Comparison of ENCODE assay signal across 26 mouse cellular contexts in genomic region chr6:128643999-128644398, GRCm38 (mm10). TPM values are rescaled to one million over a fixed set of nuclear protein-coding genes. Genes with fewer than 3 reads are reported as not detected.
DNase-seq lines count a peak whose midpoint lies in the region; ATAC-seq and TF ChIP-seq lines count a peak whose summit lies in the region.
"Had no signal": no experiment of that assay in that cellular context is flagged by ENCODE, and none has a peak within 500 bp of the region (broad histone marks: within the 10 kb centered on the region; RNA-seq: fewer than 3 reads in every experiment).

No protein-coding gene starts in this region.

- 45% methylated on average over 2 of the region's 2 CpGs for WGBS in liver, postnatal 0 days (ENCODE audit: insufficient replicate concordance)
- WGBS in liver, embryonic 12.5 days (ENCODE audit: insufficient replicate concordance) = 43% methylated on average over 2 of the region's 2 CpGs
- 70% methylated on average over 2 of the region's 2 CpGs for WGBS in small intestine, adult 2 months

- H3K4me2 ChIP-seq in liver, postnatal 0 days (ENCODE audit: low read depth, low read length) = no peak overlapping the region
- no peak overlapping the region for H3K4me2 ChIP-seq in liver, embryonic 12.5 days
- H3K4me2 ChIP-seq: embryonic facial prominence, embryonic 15.5 days; heart, embryonic 12.5 days had no signal

- no peak for ATAC-seq in liver, postnatal 0 days
- ATAC-seq in liver, embryonic 12.5 days = no peak
- ATAC-seq: forebrain, embryonic 14.5 days; hindbrain, embryonic 16.5 days; inflammation-experienced regulatory T-cells, adult 6 months had no signal

- H3K4me1 ChIP-seq in liver, postnatal 0 days (ENCODE audit: insufficient read depth) = peaks cover 2% of the 10 kb centered on the region; the same call in 1 of the 2 replicates
- H3K4me1 ChIP-seq in liver, embryonic 12.5 days = peaks cover 4% of the 10 kb centered on the region; the same call in 1 of the 2 replicates
- H3K4me1 ChIP-seq in small intestine, adult 2 months (ENCODE audit: control insufficient read depth, insufficient read depth, insufficient read length, low read length) = peaks cover 29% of the 10 kb centered on the region; the same call in 1 of the 2 replicates
- H3K4me1 ChIP-seq: embryonic facial prominence, embryonic 15.5 days; forebrain, embryonic 10.5 days had no signal

- no peak overlapping the region for H3K9ac ChIP-seq in liver, postnatal 0 days (replicated peaks)
- no peak overlapping the region for H3K9ac ChIP-seq in liver, embryonic 12.5 days
- H3K9ac ChIP-seq: embryonic facial prominence, embryonic 15.5 days; heart, embryonic 12.5 days had no signal

- TF ChIP-seq POLR2A in small intestine, adult 2 months (IDR thresholded peaks at IDR 0.05; ENCODE audit: low read depth, low read length) = no peak

- H3K9me3 ChIP-seq in liver, postnatal 0 days (ENCODE audit: low read length) = no peaks in the 10 kb centered on the region
- 0 out of 2 replicates have a peak, but pooled peaks cover 3% of the 10 kb centered on the region for H3K9me3 ChIP-seq in liver, embryonic 12.5 days (replicated peaks)
- H3K9me3 ChIP-seq: embryonic facial prominence, embryonic 15.5 days; forebrain, embryonic 10.5 days; heart, embryonic 12.5 days had no signal

- H3K36me3 ChIP-seq in liver, postnatal 0 days (replicated peaks; ENCODE audit: insufficient read depth, low read length) = no peaks in the 10 kb centered on the region
- H3K36me3 ChIP-seq in liver, embryonic 12.5 days = no peaks in the 10 kb centered on the region
- H3K36me3 ChIP-seq in small intestine, adult 2 months (ENCODE audit: control insufficient read depth, insufficient read depth, low read length) = no peaks in the 10 kb centered on the region
- H3K36me3 ChIP-seq: embryonic facial prominence, embryonic 15.5 days; forebrain, embryonic 10.5 days; heart, embryonic 12.5 days had no signal

- H3K27me3 ChIP-seq in liver, postnatal 0 days (ENCODE audit: insufficient read depth, low read length) = no peaks in the 10 kb centered on the region
- no peaks in the 10 kb centered on the region for H3K27me3 ChIP-seq in liver, embryonic 12.5 days (replicated peaks)
- no peaks in the 10 kb centered on the region for H3K27me3 ChIP-seq in small intestine, adult 2 months (ENCODE audit: control insufficient read depth, insufficient read depth, low read length)
- H3K27me3 ChIP-seq: embryonic facial prominence, embryonic 15.5 days; heart, embryonic 12.5 days had no signal

- intact Hi-C loops in gastrocnemius, adult 2 months (cut with DNase I) = no loop called here

- peak overlapping the region; percentile 6; the same call in 1 of the 2 replicates for H3K27ac ChIP-seq in liver, postnatal 0 days (ENCODE audit: low read depth)
- no peak overlapping the region for H3K27ac ChIP-seq in liver, embryonic 12.5 days
- H3K27ac ChIP-seq in small intestine, adult 2 months (ENCODE audit: insufficient read depth, low read depth, low read length) = peak overlapping the region; percentile 63
- H3K27ac ChIP-seq in gastrocnemius, adult 2 months = no peak overlapping the region
- H3K27ac ChIP-seq: embryonic facial prominence, embryonic 15.5 days; forebrain, embryonic 10.5 days had no signal

- no peak overlapping the region for H3K4me3 ChIP-seq in liver, postnatal 0 days (ENCODE audit: low read depth, low read length)
- no peak overlapping the region for H3K4me3 ChIP-seq in liver, embryonic 12.5 days
- no peak overlapping the region for H3K4me3 ChIP-seq in small intestine, adult 2 months (ENCODE audit: low read depth, low read length)
- H3K4me3 ChIP-seq in gastrocnemius, adult 2 months = no peak overlapping the region
- H3K4me3 ChIP-seq: embryonic facial prominence, embryonic 15.5 days; erythroblast, embryonic 14.5 days; forebrain, embryonic 10.5 days; heart, embryonic 12.5 days had no signal

- no peak for TF ChIP-seq CTCF in liver, postnatal 0 days (IDR thresholded peaks at IDR 0.05; ENCODE audit: low read depth)
- no peak for TF ChIP-seq CTCF in small intestine, adult 2 months (IDR thresholded peaks at IDR 0.05; ENCODE audit: extremely low read depth, insufficient read length, insufficient replicate concordance, low read depth, low read length)
- TF ChIP-seq CTCF in gastrocnemius, adult 2 months (IDR thresholded peaks at IDR 0.05) = no peak

- DNase-seq in liver, postnatal 0 days = no peak
- peak; percentile 78 for DNase-seq in A20 (ENCODE audit: low read depth, low spot score)
- DNase-seq in MEL-GATA-1-ER (ENCODE audit: extremely low read depth, low read depth) = peak; percentile 17
- DNase-seq in gastrocnemius, adult 2 months = no peak
- no peak for DNase-seq in thymus, postnatal 36 days
- DNase-seq: adrenal gland, postnatal 25 days; cerebellum, adult 2 months; cerebellum, postnatal 10 days; embryo, embryonic 11 days; gastrocnemius, postnatal 10 days; heart, postnatal 36 days had no signal

- TF ChIP-seq EP300 in liver, postnatal 0 days (IDR thresholded peaks at IDR 0.05; ENCODE audit: low read depth) = no peak

RNA-seq across cellular contexts. Expression of gene Clec2h, which starts 18.2 kb away (rescaled TPM):
- 0.33 and 0.46 TPM in 2 replicates for polyA plus RNA-seq in liver, postnatal 0 days (2015; fragmentation: Nextera tagmentation; extraction: Ambion mirVana)
- polyA plus RNA-seq in liver, embryonic 12.5 days (2016; fragmentation: Nextera tagmentation; extraction: Ambion mirVana) = not detected in 2 replicates
- 54.1 and 189 TPM in 2 replicates for polyA plus RNA-seq in small intestine, adult 2 months (2012; rRNA removed)
- not detected for total RNA-seq in gastrocnemius, adult 2 months (2021)
- total RNA-seq: common myeloid progenitor, adult 5-6 weeks; ES-E14; gastrocnemius, postnatal 10 days; gastrocnemius, postnatal 4 days had no signal
- polyA plus RNA-seq: embryonic facial prominence, embryonic 11.5 days; embryonic facial prominence, embryonic 15.5 days; erythroblast, embryonic 14.5 days; forebrain, embryonic 10.5 days; forebrain, embryonic 14.5 days; hindbrain, embryonic 11.5 days; hindbrain, embryonic 16.5 days; inflammation-experienced regulatory T-cells, adult 6 months had no signal

RNA-seq across cellular contexts. Expression of gene Klrb1a, which starts 20.7 kb away (rescaled TPM):
- 0.15 and 0.36 TPM in 2 replicates for polyA plus RNA-seq in liver, postnatal 0 days (2015; fragmentation: Nextera tagmentation; extraction: Ambion mirVana)
- 0.12 TPM in 1 of 2 replicates, not detected in the other for polyA plus RNA-seq in liver, embryonic 12.5 days (2016; fragmentation: Nextera tagmentation; extraction: Ambion mirVana)
- 0.24 TPM in 1 of 2 replicates, not detected in the other for polyA plus RNA-seq in small intestine, adult 2 months (2012; rRNA removed)
- not detected for total RNA-seq in gastrocnemius, adult 2 months (2021)
- total RNA-seq: adrenal gland, postnatal 25 days; common myeloid progenitor, adult 5-6 weeks; ES-E14; gastrocnemius, postnatal 10 days; gastrocnemius, postnatal 4 days; heart, adult 8-10 months; heart, postnatal 36 days had no signal
- polyA plus RNA-seq: cerebellum, adult 2 months; embryonic facial prominence, embryonic 11.5 days; embryonic facial prominence, embryonic 15.5 days; erythroblast, embryonic 14.5 days; forebrain, embryonic 10.5 days; forebrain, embryonic 14.5 days; heart, embryonic 12.5 days; hindbrain, embryonic 11.5 days; hindbrain, embryonic 16.5 days had no signal

Comparison
In these comparisons a context has a peak if more than half of its experiments do, and no peak if none do; other contexts are left out.
1. H3K27ac ChIP-seq: peak in liver, postnatal 0 days (single experiment) and small intestine, adult 2 months (single experiment); none in liver, embryonic 12.5 days (single experiment) and gastrocnemius, adult 2 months (single experiment).
2. DNase-seq: peak in A20 (single experiment) and MEL-GATA-1-ER (single experiment); none in liver, postnatal 0 days (single experiment), gastrocnemius, adult 2 months (single experiment) and thymus, postnatal 36 days (0 of 2).
3. RNA of gene Clec2h, which starts 18.2 kb away (polyA plus RNA-seq): 54.1 to 189 TPM in small intestine, adult 2 months; 0.33 to 0.46 TPM in liver, postnatal 0 days and not detected in liver, embryonic 12.5 days; every median in the first group is over 10 times any median in the second.